Mouse (Mus musculus): ENCODE measurements at regions not wholly inside any gene's neighbourhood (a gene's known extent, or its start where the extent isn't known, plus 50 kb on each side); places are given as distances from the start of the nearest gene placed in this dataset.

GRCm38 (mm10) chr2:106083801-106084800 is 80.8 kb upstream of the Dnajc24 start:
- DNase-seq (ENCODE audit: low spot score in 2 of 2) = no peak

GRCm38 (mm10) chr2:106083001-106083400 is 79.7 kb upstream of the Dnajc24 start:
- no peak for DNase-seq (ENCODE audit: low spot score in 2 of 2)

- DNase-seq (ENCODE audit: low spot score in 2 of 2) = peak; percentile 30 to 84
Observed at GRCm38 (mm10) chr2:106081951-106082350, 78.6 kb upstream of the Dnajc24 start.

- DNase-seq (ENCODE audit: low spot score in 2 of 2) = no peak
Observed at GRCm38 (mm10) chr2:106080626-106081025, 77.3 kb upstream of the Dnajc24 start.

- DNase-seq (ENCODE audit: low spot score in 2 of 2) = no peak
Observed at GRCm38 (mm10) chr2:106078591-106078990, 75.2 kb upstream of the Dnajc24 start.

GRCm38 (mm10) chr2:106074441-106074840 is 71.1 kb upstream of the Dnajc24 start:
- DNase-seq (ENCODE audit: low spot score in 2 of 2) = no peak

- DNase-seq (ENCODE audit: low spot score in 2 of 2) = no peak
Observed at GRCm38 (mm10) chr2:106064316-106064715, 61.0 kb upstream of the Dnajc24 start.

Measured in layer of hippocampus, adult 18-20 months (tissue).